Mouse (Mus musculus): ENCODE measurements around the gene Pgap3. TPM values are rescaled to one million over a fixed set of nuclear protein-coding genes. Genes with fewer than 3 reads are reported as not detected.
A peak's percentile ranks its signal among the peaks of the same experiment; 100 is the strongest.

The Pgap3 gene
- polyA plus RNA-seq, 1 experiment, result 8.5 TPM

- H3K27me3 ChIP-seq (replicated peaks), result no peaks in the 10 kb centered on the region
- no peak overlapping the region for H3K4me3 ChIP-seq (replicated peaks)
- peaks cover 76% of the 10 kb centered on the region for H3K36me3 ChIP-seq (replicated peaks; ENCODE audit: low read length)
- TF ChIP-seq FLI1 (IDR thresholded peaks at IDR 0.05; ENCODE audit: low read length) (no peak), GATA1 (IDR thresholded peaks at IDR 0.05; ENCODE audit: borderline replicate concordance, low read length) (no peak)
- H3K4me1 ChIP-seq, result peaks cover 12% of the 10 kb centered on the region
- H3K9me3 ChIP-seq, result no peaks in the 10 kb centered on the region
These were observed 27.0 kb downstream of the Pgap3 start for GRCm38 (mm10) chr11:98373244-98373643.

- no peaks in the 10 kb centered on the region for H3K9me3 ChIP-seq
- TF ChIP-seq FLI1 (IDR thresholded peaks at IDR 0.05; ENCODE audit: low read length) (no peak), GATA1 (IDR thresholded peaks at IDR 0.05; ENCODE audit: borderline replicate concordance, low read length) (no peak)
- peaks cover 16% of the 10 kb centered on the region for H3K4me1 ChIP-seq
- H3K4me3 ChIP-seq (replicated peaks), result no peak overlapping the region
- H3K36me3 ChIP-seq (replicated peaks; ENCODE audit: low read length), result peaks cover 68% of the 10 kb centered on the region
- no peaks in the 10 kb centered on the region for H3K27me3 ChIP-seq (replicated peaks)
These were observed 27.9 kb downstream of the Pgap3 start for GRCm38 (mm10) chr11:98372406-98372805.

GRCm38 (mm10) chr11:98371556-98372240, 28.6 kb downstream of the Pgap3 start:
- Histone ChIP-seq H3K4me3 (replicated peaks) (no peak overlapping the region), H3K36me3 (replicated peaks; ENCODE audit: low read length) (peaks cover 65% of the 10 kb centered on the region), H3K4me1 (peaks cover 21% of the 10 kb centered on the region), H3K9me3 (no peaks in the 10 kb centered on the region), H3K27me3 (replicated peaks) (no peaks in the 10 kb centered on the region)
- TF ChIP-seq FLI1 (IDR thresholded peaks at IDR 0.05; ENCODE audit: low read length) (no peak), GATA1 (IDR thresholded peaks at IDR 0.05; ENCODE audit: borderline replicate concordance, low read length) (no peak)

GRCm38 (mm10) chr11:98370588-98370987, 29.7 kb downstream of the Pgap3 start:
- no peak for TF ChIP-seq FLI1 (IDR thresholded peaks at IDR 0.05; ENCODE audit: low read length)
- TF ChIP-seq GATA1 (IDR thresholded peaks at IDR 0.05; ENCODE audit: borderline replicate concordance, low read length), result no peak
- H3K36me3 ChIP-seq (replicated peaks; ENCODE audit: low read length), result peaks cover 63% of the 10 kb centered on the region
- H3K4me1 ChIP-seq, result peaks cover 30% of the 10 kb centered on the region

GRCm38 (mm10) chr11:98369337-98369736, 31.0 kb downstream of the Pgap3 start:
- H3K36me3 ChIP-seq (replicated peaks; ENCODE audit: low read length), result peaks cover 51% of the 10 kb centered on the region
- H3K4me3 ChIP-seq (replicated peaks), result no peak overlapping the region
- no peak for TF ChIP-seq GATA1 (IDR thresholded peaks at IDR 0.05; ENCODE audit: borderline replicate concordance, low read length)
- no peak for TF ChIP-seq FLI1 (IDR thresholded peaks at IDR 0.05; ENCODE audit: low read length)
- H3K9me3 ChIP-seq, result no peaks in the 10 kb centered on the region
- H3K4me1 ChIP-seq, result peaks cover 31% of the 10 kb centered on the region
- no peaks in the 10 kb centered on the region for H3K27me3 ChIP-seq (replicated peaks)

More at GRCm38 (mm10) chr11:98370588-98370987, 29.7 kb downstream of the Pgap3 start:
- Histone ChIP-seq H3K4me3 (replicated peaks) (no peak overlapping the region), H3K27me3 (replicated peaks) (no peaks in the 10 kb centered on the region), H3K9me3 (no peaks in the 10 kb centered on the region)

- H3K36me3 ChIP-seq (replicated peaks; ENCODE audit: low read length), result peaks cover 49% of the 10 kb centered on the region
- H3K4me1 ChIP-seq, result peaks cover 42% of the 10 kb centered on the region
- TF ChIP-seq FLI1 (IDR thresholded peaks at IDR 0.05; ENCODE audit: low read length) (no peak), GATA1 (IDR thresholded peaks at IDR 0.05; ENCODE audit: borderline replicate concordance, low read length) (no peak)
- H3K9me3 ChIP-seq, result no peaks in the 10 kb centered on the region
- H3K27me3 ChIP-seq (replicated peaks), result no peaks in the 10 kb centered on the region
- H3K4me3 ChIP-seq (replicated peaks), result no peak overlapping the region
These were observed 32.5 kb downstream of the Pgap3 start for GRCm38 (mm10) chr11:98367863-98368186.

GRCm38 (mm10) chr11:98367171-98367862, 33.0 kb downstream of the Pgap3 start:
- peaks cover 47% of the 10 kb centered on the region for H3K36me3 ChIP-seq (replicated peaks; ENCODE audit: low read length)
- TF ChIP-seq GATA1 (IDR thresholded peaks at IDR 0.05; ENCODE audit: borderline replicate concordance, low read length) (no peak), FLI1 (IDR thresholded peaks at IDR 0.05; ENCODE audit: low read length) (no peak)
- peaks cover 47% of the 10 kb centered on the region for H3K4me1 ChIP-seq
- H3K4me3 ChIP-seq (replicated peaks), result no peak overlapping the region
- no peaks in the 10 kb centered on the region for H3K27me3 ChIP-seq (replicated peaks)
- H3K9me3 ChIP-seq, result no peaks in the 10 kb centered on the region

- Histone ChIP-seq H3K27me3 (replicated peaks) (no peaks in the 10 kb centered on the region), H3K4me1 (peaks cover 53% of the 10 kb centered on the region), H3K36me3 (replicated peaks; ENCODE audit: low read length) (peaks cover 48% of the 10 kb centered on the region), H3K4me3 (replicated peaks) (peak overlapping the region; percentile 5), H3K9me3 (no peaks in the 10 kb centered on the region)
- no peak for TF ChIP-seq GATA1 (IDR thresholded peaks at IDR 0.05; ENCODE audit: borderline replicate concordance, low read length)
These were observed 34.0 kb downstream of the Pgap3 start for GRCm38 (mm10) chr11:98366290-98366689.

- Histone ChIP-seq H3K36me3 (replicated peaks; ENCODE audit: low read length) (peaks cover 48% of the 10 kb centered on the region), H3K4me3 (replicated peaks) (no peak overlapping the region), H3K27me3 (replicated peaks) (no peaks in the 10 kb centered on the region), H3K9me3 (no peaks in the 10 kb centered on the region), H3K4me1 (peaks cover 65% of the 10 kb centered on the region)
- no peak for TF ChIP-seq FLI1 (IDR thresholded peaks at IDR 0.05; ENCODE audit: low read length)
- TF ChIP-seq GATA1 (IDR thresholded peaks at IDR 0.05; ENCODE audit: borderline replicate concordance, low read length), result no peak
These were observed 35.9 kb downstream of the Pgap3 start for GRCm38 (mm10) chr11:98364410-98364809.

GRCm38 (mm10) chr11:98363817-98364216, 36.5 kb downstream of the Pgap3 start:
- Histone ChIP-seq H3K27me3 (replicated peaks) (no peaks in the 10 kb centered on the region), H3K9me3 (no peaks in the 10 kb centered on the region), H3K36me3 (replicated peaks; ENCODE audit: low read length) (peaks cover 50% of the 10 kb centered on the region), H3K4me3 (replicated peaks) (no peak overlapping the region), H3K4me1 (peaks cover 71% of the 10 kb centered on the region)
- no peak for TF ChIP-seq GATA1 (IDR thresholded peaks at IDR 0.05; ENCODE audit: borderline replicate concordance, low read length)
- no peak for TF ChIP-seq FLI1 (IDR thresholded peaks at IDR 0.05; ENCODE audit: low read length)
